Mouse (Mus musculus) testis, adult 2 months (tissue): ENCODE data around the gene Kifap3.

Experiments used
- CTCF ChIP-seq: fragments of 200-500 bp; IDR thresholded peaks from 2 replicates; pipeline ENCODE4 v1.5.1; 2012; ENCODE audit warnings: low read depth, mild to moderate bottlenecking, inconsistent platforms, low read length, moderate library complexity; ENCODE audit not compliant: control insufficient read depth, insufficient read depth, insufficient replicate concordance
- POLR2A ChIP-seq: fragments of 200-500 bp; IDR thresholded peaks from 2 replicates; pipeline ENCODE4 v1.6.1; 2012; ENCODE audit warnings: low read depth, mild to moderate bottlenecking, inconsistent platforms, low read length, moderate library complexity; ENCODE audit not compliant: control insufficient read depth

GRCm38 (mm10) chr1:163899575-163899974, 120.2 kb downstream of the Kifap3 start:
- TF ChIP-seq POLR2A = no peak
- TF ChIP-seq CTCF = no peak
